Mouse (Mus musculus): Measurements from ENCODE around the gene Nubp2.

DNA sequence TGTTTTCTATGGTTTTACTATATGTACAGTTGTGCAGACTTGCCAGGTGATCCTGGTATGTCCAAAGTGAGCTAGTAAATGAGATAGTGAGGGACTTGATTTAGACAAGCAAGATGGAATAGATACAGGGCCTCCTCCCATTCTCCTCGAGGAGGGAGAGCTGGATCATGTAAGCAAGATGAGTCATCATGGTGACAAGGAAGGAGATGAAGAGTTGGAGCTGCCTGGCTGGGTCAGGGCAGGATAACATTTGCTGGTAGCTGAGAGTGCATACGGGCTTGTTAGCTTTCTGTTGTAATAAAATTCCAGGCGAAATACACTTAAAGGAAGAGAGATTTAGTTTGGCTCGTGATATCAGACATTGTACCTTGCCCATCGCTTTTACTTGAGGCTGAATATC lies 45.8 kb downstream of the Nubp2 start:
- TF ChIP-seq CTCF (IDR thresholded peaks at IDR 0.05; ENCODE audit: low read depth) (no peak), EP300 (IDR thresholded peaks at IDR 0.05; ENCODE audit: low read depth) (no peak)

All from liver, postnatal 0 days (tissue).